Mouse (Mus musculus): ENCODE data around the gene Trim2. TPM values are rescaled to one million over a fixed set of nuclear protein-coding genes. Genes with fewer than 3 reads are reported as not detected.

Trim2 gene
- 209 TPM for polyA plus RNA-seq (2014; fragmentation: Illumina TruSeq; extraction: RNeasy Lipid Tissue Mini Kit (QIAGEN cat#74804); ENCODE audit: low read depth, low replicate concordance)

GRCm38 (mm10) chr3:84306777-84307176 is at the start of gene Trim2:
TSS of gene Trim2 (minus strand) at chr3:84306877.

DNA sequence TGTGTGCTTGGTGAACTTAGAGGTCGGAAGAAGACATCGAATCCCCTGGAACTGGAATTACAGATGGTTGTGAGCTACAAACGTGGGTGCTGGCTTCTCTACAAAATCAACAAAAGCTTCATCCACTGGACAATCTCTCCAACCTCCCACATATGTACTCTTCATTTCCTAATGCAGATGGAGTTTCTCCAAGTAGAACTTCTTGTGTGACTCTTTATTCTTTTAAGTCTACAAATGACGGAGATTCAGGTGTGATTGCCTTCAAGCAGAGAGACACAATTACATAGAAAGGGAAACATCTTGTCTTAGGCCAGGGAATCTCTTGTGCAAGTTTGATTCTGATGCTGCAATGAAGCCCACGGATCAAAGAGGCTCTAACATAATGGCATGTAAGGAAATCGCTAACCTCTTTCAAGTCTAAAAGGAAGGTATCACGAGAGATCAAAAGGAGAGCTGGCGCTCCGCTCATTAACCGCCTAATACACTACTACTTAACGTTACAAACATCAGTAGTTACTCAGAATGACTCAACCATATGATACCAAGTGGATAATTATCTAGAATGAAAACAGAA is 133.0 kb downstream of the Trim2 start, which contains the start of gene Gm6525:
Gene Gm6525, plus strand, starts transcription at position 524 of the 574 bp plus-strand sequence.

DNA sequence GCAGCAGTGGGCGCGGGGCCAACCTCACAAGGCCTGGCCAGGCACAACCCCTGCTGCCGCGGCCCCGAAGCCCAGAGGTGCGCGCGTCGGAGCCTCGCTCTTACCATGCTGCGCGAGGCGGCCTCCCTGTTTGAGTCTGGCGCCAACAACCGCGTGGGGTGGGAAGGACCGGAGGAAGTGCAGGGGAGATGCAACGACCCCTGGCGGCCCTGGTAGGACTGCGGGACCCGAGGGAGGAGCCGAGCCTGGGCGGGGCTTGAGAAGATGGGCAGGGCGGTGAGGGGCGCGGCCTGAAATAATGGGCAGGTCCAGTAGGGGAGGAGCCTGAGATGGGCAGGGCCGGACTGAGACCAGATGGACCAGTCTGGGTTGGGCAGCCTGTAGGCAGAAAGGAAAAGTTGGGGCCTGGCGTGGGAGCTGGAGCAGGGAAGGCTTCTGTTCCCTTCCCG is 151.1 kb downstream of the Trim2 start, which contains the start of gene Mnd1:
Gene Mnd1, minus strand, starts transcription at position 229 of the 449 bp plus-strand sequence.

Other genes starting within 250 kb of the Trim2 start
- gene Mnd1, start 151.1 kb downstream of the Trim2 start, polyA plus RNA-seq (2014; fragmentation: Illumina TruSeq; extraction: RNeasy Lipid Tissue Mini Kit (QIAGEN cat#74804); ENCODE audit: low read depth, low replicate concordance), result 7.3 TPM
- 0.44 TPM for gene Gm6525, start 132.8 kb downstream of the Trim2 start, polyA plus RNA-seq (2014; fragmentation: Illumina TruSeq; extraction: RNeasy Lipid Tissue Mini Kit (QIAGEN cat#74804); ENCODE audit: low read depth, low replicate concordance)
- 5.3 TPM for gene Fhdc1, start 173.6 kb upstream of the Trim2 start, polyA plus RNA-seq (2014; fragmentation: Illumina TruSeq; extraction: RNeasy Lipid Tissue Mini Kit (QIAGEN cat#74804); ENCODE audit: low read depth, low replicate concordance)

All from sigmoid colon, adult 10 weeks (tissue).